8 mouse cellular contexts compared by ENCODE assay signal in genomic region chr15:102278726-102279091, GRCm38 (mm10). TPM values are rescaled to one million over a fixed set of nuclear protein-coding genes. Genes with fewer than 3 reads are reported as not detected.
DNase-seq lines count a peak whose midpoint lies in the region; ATAC-seq and TF ChIP-seq lines count a peak whose summit lies in the region.

No protein-coding gene starts in this region.

- H3K9ac ChIP-seq in heart, postnatal 0 days (replicated peaks; ENCODE audit: low read depth, low read length) = 0 out of 2 replicates have a peak overlapping the region, but pooled peaks have one; percentile 13
- H3K9ac ChIP-seq in forebrain, postnatal 0 days = peak overlapping the region; percentile 86

- H3K4me1 ChIP-seq in heart, postnatal 0 days (ENCODE audit: control insufficient read depth, insufficient read depth) = peaks cover 9% of the 10 kb centered on the region
- H3K4me1 ChIP-seq in G1E (ENCODE audit: insufficient read depth, low read depth, low read length) = peaks cover 44% of the 10 kb centered on the region
- H3K4me1 ChIP-seq in forebrain, postnatal 0 days (ENCODE audit: insufficient read depth) = 0 out of 2 replicates have a peak, but pooled peaks cover 5% of the 10 kb centered on the region
- peaks cover 24% of the 10 kb centered on the region for H3K4me1 ChIP-seq in midbrain, embryonic 10.5 days

- DNase-seq in heart, postnatal 0 days (ENCODE audit: low spot score) = no peak
- no peak for DNase-seq in heart, adult 11 months
- DNase-seq in G1E (ENCODE audit: low spot score) (no peak), MN1 (ENCODE audit: low spot score) (no peak)
- DNase-seq in forebrain, postnatal 0 days = no peak
- DNase-seq in midbrain, embryonic 10.5 days (ENCODE audit: low spot score) = no peak
- no peak for DNase-seq in right cerebral cortex, adult 2 months (ENCODE audit: low spot score in 2 of 2)
- DNase-seq in right cerebral cortex, postnatal 25 days = no peak

- H3K4me2 ChIP-seq in heart, postnatal 0 days (ENCODE audit: low read depth, low read length) = peak overlapping the region; percentile 69
- peak overlapping the region; percentile 80 for H3K4me2 ChIP-seq in forebrain, postnatal 0 days (ENCODE audit: low read depth)

- no peaks in the 10 kb centered on the region for H3K27me3 ChIP-seq in heart, postnatal 0 days (ENCODE audit: control insufficient read depth, insufficient read depth, low read length)
- H3K27me3 ChIP-seq in G1E (ENCODE audit: insufficient read depth, low read length) = 0 out of 2 replicates have a peak, but pooled peaks cover 12% of the 10 kb centered on the region
- no peaks in the 10 kb centered on the region for H3K27me3 ChIP-seq in forebrain, postnatal 0 days (ENCODE audit: insufficient read depth, low read length)
- no peaks in the 10 kb centered on the region for H3K27me3 ChIP-seq in midbrain, embryonic 10.5 days (ENCODE audit: low read depth, poor library complexity, severe bottlenecking)

- TF ChIP-seq EP300 in heart, postnatal 0 days (IDR thresholded peaks at IDR 0.05; ENCODE audit: low read depth) = no peak

- peaks cover 16% of the 10 kb centered on the region for H3K36me3 ChIP-seq in heart, postnatal 0 days (replicated peaks; ENCODE audit: control insufficient read depth, insufficient read depth, low read length)
- H3K36me3 ChIP-seq in G1E (replicated peaks) = peaks cover 28% of the 10 kb centered on the region
- H3K36me3 ChIP-seq in forebrain, postnatal 0 days (ENCODE audit: insufficient read depth) = peaks cover 21% of the 10 kb centered on the region
- H3K36me3 ChIP-seq in midbrain, embryonic 10.5 days = peaks cover 27% of the 10 kb centered on the region

- no peaks in the 10 kb centered on the region for H3K9me3 ChIP-seq in heart, postnatal 0 days (replicated peaks; ENCODE audit: control insufficient read depth, low read length)
- H3K9me3 ChIP-seq in G1E (replicated peaks) = no peaks in the 10 kb centered on the region
- no peaks in the 10 kb centered on the region for H3K9me3 ChIP-seq in forebrain, postnatal 0 days (ENCODE audit: low read length)
- no peaks in the 10 kb centered on the region for H3K9me3 ChIP-seq in midbrain, embryonic 10.5 days (replicated peaks)

- peak overlapping the region; percentile 74 for H3K4me3 ChIP-seq in heart, postnatal 0 days (ENCODE audit: low read depth, low read length)
- peak overlapping the region; percentile 95 for H3K4me3 ChIP-seq in G1E (ENCODE audit: low read depth, low read length)
- H3K4me3 ChIP-seq in forebrain, postnatal 0 days (ENCODE audit: low read depth, low read length) = peak overlapping the region; percentile 93
- peak overlapping the region; percentile 95 for H3K4me3 ChIP-seq in midbrain, embryonic 10.5 days

- peak overlapping the region; percentile 79 for H3K27ac ChIP-seq in heart, postnatal 0 days (ENCODE audit: low read depth)
- peak overlapping the region; percentile 46; the same call in 1 of the 2 replicates for H3K27ac ChIP-seq in forebrain, postnatal 0 days (ENCODE audit: low read depth, low read length)
- H3K27ac ChIP-seq in midbrain, embryonic 10.5 days (replicated peaks) = peak overlapping the region; percentile 94

- 30% methylated on average over 7 of the region's 7 CpGs for WGBS in heart, postnatal 0 days
- WGBS in forebrain, postnatal 0 days = 31% methylated on average over 7 of the region's 7 CpGs
- 38% methylated on average over 7 of the region's 7 CpGs for WGBS in midbrain, embryonic 10.5 days

- ATAC-seq in heart, postnatal 0 days (ENCODE audit: insufficient read depth, low read depth) = no peak
- no peak for ATAC-seq in G1E (ENCODE audit: extremely low read depth, insufficient number of reproducible peaks, low FRiP score, poor library complexity, severe bottlenecking)
- ATAC-seq in forebrain, postnatal 0 days = no peak

- no peak for TF ChIP-seq CTCF in heart, postnatal 0 days (IDR thresholded peaks at IDR 0.05; ENCODE audit: low read depth)
- no peak for TF ChIP-seq CTCF in G1E (IDR thresholded peaks at IDR 0.05; ENCODE audit: low read depth, low read length)
- TF ChIP-seq CTCF in forebrain, postnatal 0 days (IDR thresholded peaks at IDR 0.05; ENCODE audit: low read depth) = no peak

RNA-seq across cellular contexts. Expression of gene Mfsd5, which starts 0.5 kb away (rescaled TPM):
- 35.6 and 53.5 TPM in 2 replicates for total RNA-seq in heart, postnatal 0 days (2014; rRNA removed; ENCODE audit: low replicate concordance)
- 31.4 and 34.1 TPM in 2 replicates for polyA plus RNA-seq in heart, postnatal 0 days (2015; fragmentation: Nextera tagmentation; extraction: Ambion mirVana)
- 24.5 and 25.8 TPM in 2 replicates for total RNA-seq in G1E (2014; fragmentation: Nextera tagmentation)
- total RNA-seq in G1E (2017) = 31.1 and 37.2 TPM in 2 replicates
- polyA plus RNA-seq in G1E (2012) = 66.2 and 75.3 TPM in 2 replicates
- total RNA-seq in forebrain, postnatal 0 days (2014; rRNA removed) = 33.2 and 39.3 TPM in 2 replicates
- polyA plus RNA-seq in forebrain, postnatal 0 days (2015; fragmentation: Nextera tagmentation; extraction: Ambion mirVana) = 63.0 and 63.7 TPM in 2 replicates
- 59.2 and 63.2 TPM in 2 replicates for polyA plus RNA-seq in midbrain, embryonic 10.5 days (2016; fragmentation: Nextera tagmentation; extraction: Ambion mirVana)

RNA-seq across cellular contexts. Expression of gene Gm9918, which starts 8.3 kb away (rescaled TPM):
- total RNA-seq in heart, postnatal 0 days (2014; rRNA removed; ENCODE audit: low replicate concordance) = not detected in 2 replicates
- polyA plus RNA-seq in heart, postnatal 0 days (2015; fragmentation: Nextera tagmentation; extraction: Ambion mirVana) = not detected in 2 replicates
- total RNA-seq in G1E (2014; fragmentation: Nextera tagmentation) = not detected in 2 replicates
- total RNA-seq in G1E (2017) = 0.12 and 0.44 TPM in 2 replicates
- not detected in 2 replicates for polyA plus RNA-seq in G1E (2012)
- 0.15 TPM in 1 of 2 replicates, not detected in the other for total RNA-seq in forebrain, postnatal 0 days (2014; rRNA removed)
- not detected in 2 replicates for polyA plus RNA-seq in forebrain, postnatal 0 days (2015; fragmentation: Nextera tagmentation; extraction: Ambion mirVana)
- 0.35 and 0.41 TPM in 2 replicates for polyA plus RNA-seq in midbrain, embryonic 10.5 days (2016; fragmentation: Nextera tagmentation; extraction: Ambion mirVana)

RNA-seq across cellular contexts. Expression of gene Espl1, which starts 17.4 kb away (rescaled TPM):
- total RNA-seq in heart, postnatal 0 days (2014; rRNA removed; ENCODE audit: low replicate concordance) = 11.6 and 15.3 TPM in 2 replicates
- polyA plus RNA-seq in heart, postnatal 0 days (2015; fragmentation: Nextera tagmentation; extraction: Ambion mirVana) = 2.3 and 3.7 TPM in 2 replicates
- 91.0 and 145 TPM in 2 replicates for total RNA-seq in G1E (2014; fragmentation: Nextera tagmentation)
- 15.8 and 23.8 TPM in 2 replicates for total RNA-seq in G1E (2017)
- polyA plus RNA-seq in G1E (2012) = 33.1 and 35.5 TPM in 2 replicates
- 2.7 and 9.6 TPM in 2 replicates for total RNA-seq in forebrain, postnatal 0 days (2014; rRNA removed)
- 1.5 and 2.3 TPM in 2 replicates for polyA plus RNA-seq in forebrain, postnatal 0 days (2015; fragmentation: Nextera tagmentation; extraction: Ambion mirVana)
- 47.4 and 54.4 TPM in 2 replicates for polyA plus RNA-seq in midbrain, embryonic 10.5 days (2016; fragmentation: Nextera tagmentation; extraction: Ambion mirVana)

RNA-seq across cellular contexts. Expression of gene Rarg, which starts 21.4 kb away (rescaled TPM):
- 8.9 and 9.7 TPM in 2 replicates for total RNA-seq in heart, postnatal 0 days (2014; rRNA removed; ENCODE audit: low replicate concordance)
- polyA plus RNA-seq in heart, postnatal 0 days (2015; fragmentation: Nextera tagmentation; extraction: Ambion mirVana) = 5.4 and 6.0 TPM in 2 replicates
- 2.6 and 3.4 TPM in 2 replicates for total RNA-seq in G1E (2014; fragmentation: Nextera tagmentation)
- total RNA-seq in G1E (2017) = 1.0 and 1.9 TPM in 2 replicates
- 1.8 and 2.2 TPM in 2 replicates for polyA plus RNA-seq in G1E (2012)
- total RNA-seq in forebrain, postnatal 0 days (2014; rRNA removed) = 6.5 and 12.3 TPM in 2 replicates
- 4.5 and 4.6 TPM in 2 replicates for polyA plus RNA-seq in forebrain, postnatal 0 days (2015; fragmentation: Nextera tagmentation; extraction: Ambion mirVana)
- polyA plus RNA-seq in midbrain, embryonic 10.5 days (2016; fragmentation: Nextera tagmentation; extraction: Ambion mirVana) = 14.3 and 16.2 TPM in 2 replicates

RNA-seq across cellular contexts. Expression of gene Itgb7, which starts 47.0 kb away (rescaled TPM):
- total RNA-seq in heart, postnatal 0 days (2014; rRNA removed; ENCODE audit: low replicate concordance) = 0.23 and 1.1 TPM in 2 replicates
- polyA plus RNA-seq in heart, postnatal 0 days (2015; fragmentation: Nextera tagmentation; extraction: Ambion mirVana) = 0.79 and 0.92 TPM in 2 replicates
- total RNA-seq in G1E (2014; fragmentation: Nextera tagmentation) (23.7 and 26.6 TPM in 2 replicates), G1E (2017) (80.9 and 83.5 TPM in 2 replicates)
- polyA plus RNA-seq in G1E (2012) = 22.1 and 27.2 TPM in 2 replicates
- total RNA-seq in forebrain, postnatal 0 days (2014; rRNA removed) = 0.31 and 2.4 TPM in 2 replicates
- polyA plus RNA-seq in forebrain, postnatal 0 days (2015; fragmentation: Nextera tagmentation; extraction: Ambion mirVana) = 0.50 and 0.75 TPM in 2 replicates
- polyA plus RNA-seq in midbrain, embryonic 10.5 days (2016; fragmentation: Nextera tagmentation; extraction: Ambion mirVana) = 0.31 and 0.56 TPM in 2 replicates
